Mouse (Mus musculus): ENCODE data around the gene Slc12a9.

- TF ChIP-seq POLR2A (IDR thresholded peaks at IDR 0.05; ENCODE audit: borderline replicate concordance, control insufficient read depth, low read depth, low read length) (no peak), CTCF (IDR thresholded peaks at IDR 0.05; ENCODE audit: control insufficient read depth, insufficient read depth, low read length) (peak; percentile 35; the same call in 1 of the 2 replicates)
Observed at GRCm38 (mm10) chr5:137285045-137285444, 48.4 kb downstream of the Slc12a9 start.
